Mouse (Mus musculus): ENCODE measurements around the gene Fzr1.

Fzr1 gene

DNA sequence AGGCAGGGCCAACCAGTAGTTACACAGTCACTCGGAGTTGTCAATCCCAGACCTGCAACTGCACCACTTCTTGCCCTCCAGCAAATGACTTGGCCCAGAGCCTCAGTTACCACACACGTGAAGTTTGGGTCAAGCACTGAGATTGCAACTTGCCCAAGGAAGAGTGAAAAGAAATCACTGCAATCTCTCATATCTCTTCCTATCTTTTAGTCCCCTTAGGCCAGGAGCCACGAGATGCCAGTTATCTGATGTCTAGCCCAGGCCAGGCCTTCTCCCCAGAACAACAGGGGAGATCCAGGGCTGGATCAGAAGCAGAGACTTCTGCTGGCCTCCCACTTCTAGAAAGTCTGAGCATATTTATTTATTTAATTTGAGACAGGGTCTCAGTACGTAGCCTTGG is 22.8 kb downstream of the Fzr1 start:
- H3K9me3 ChIP-seq (ENCODE audit: low read length) = no peaks in the 10 kb centered on the region
- TF ChIP-seq POU5F1 (IDR thresholded peaks at IDR 0.05; ENCODE audit: borderline replicate concordance, low read length) = no peak
- no peak for TF ChIP-seq NANOG (IDR thresholded peaks at IDR 0.05; ENCODE audit: borderline replicate concordance, low read length)
- TF ChIP-seq CTCF (conservative IDR thresholded peaks at IDR 0.05; ENCODE audit: low read length) = no peak
- peak overlapping the region; percentile 93; the same call in 1 of the 2 replicates for H3K4me3 ChIP-seq (replicated peaks; ENCODE audit: low read length)
- no peaks in the 10 kb centered on the region for H3K27me3 ChIP-seq (ENCODE audit: insufficient read depth, low read length)
- peaks cover 91% of the 10 kb centered on the region for H3K4me1 ChIP-seq (replicated peaks; ENCODE audit: low read depth, low read length)
- H3K36me3 ChIP-seq (ENCODE audit: insufficient read depth, low read length) = peaks cover 21% of the 10 kb centered on the region

GRCm38 (mm10) chr10:81354738-81355477 is 23.4 kb downstream of the Fzr1 start:
- H3K27me3 ChIP-seq (ENCODE audit: insufficient read depth, low read length) = no peaks in the 10 kb centered on the region
- peak overlapping the region; percentile 50 for H3K4me3 ChIP-seq (replicated peaks; ENCODE audit: low read length)
- H3K4me1 ChIP-seq (replicated peaks; ENCODE audit: low read depth, low read length) = peaks cover 85% of the 10 kb centered on the region
- H3K36me3 ChIP-seq (ENCODE audit: insufficient read depth, low read length) = peaks cover 15% of the 10 kb centered on the region
- TF ChIP-seq CTCF (conservative IDR thresholded peaks at IDR 0.05; ENCODE audit: low read length) (no peak), NANOG (IDR thresholded peaks at IDR 0.05; ENCODE audit: borderline replicate concordance, low read length) (no peak), POU5F1 (IDR thresholded peaks at IDR 0.05; ENCODE audit: borderline replicate concordance, low read length) (no peak)
- no peaks in the 10 kb centered on the region for H3K9me3 ChIP-seq (ENCODE audit: low read length)

DNA sequence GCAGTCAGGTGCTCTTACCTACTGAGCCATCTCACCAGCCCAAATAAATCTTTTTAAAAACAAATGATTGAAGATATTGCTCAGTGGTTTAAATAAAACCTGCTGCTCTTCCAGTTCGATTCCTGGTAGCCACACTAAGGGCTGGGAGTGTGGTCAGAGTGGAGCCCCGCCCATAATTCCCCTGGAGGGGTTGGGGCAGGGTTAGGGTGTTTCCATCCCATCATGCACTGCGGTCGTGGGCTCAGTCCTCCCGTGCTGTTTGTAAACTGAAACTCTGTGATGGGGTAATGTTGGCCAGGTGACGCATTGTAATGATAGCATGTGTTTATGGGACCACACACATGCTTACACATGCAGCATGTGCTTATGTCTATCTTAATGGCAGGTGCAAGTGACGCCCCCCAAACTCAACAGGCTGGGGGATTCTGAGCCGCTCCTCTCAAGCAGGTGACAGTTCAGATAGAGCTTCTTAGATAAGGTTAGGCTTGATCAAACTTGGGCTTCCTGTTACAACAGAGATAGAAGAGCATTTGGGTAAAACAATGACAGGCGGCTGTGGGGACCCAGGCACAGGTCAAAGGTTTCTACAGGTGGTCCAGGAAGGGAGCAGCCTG is 26.5 kb downstream of the Fzr1 start:
- H3K9me3 ChIP-seq (ENCODE audit: low read length) = no peaks in the 10 kb centered on the region
- H3K4me1 ChIP-seq (replicated peaks; ENCODE audit: low read depth, low read length) = peaks cover 90% of the 10 kb centered on the region
- no peaks in the 10 kb centered on the region for H3K27me3 ChIP-seq (ENCODE audit: insufficient read depth, low read length)
- TF ChIP-seq POU5F1 (IDR thresholded peaks at IDR 0.05; ENCODE audit: borderline replicate concordance, low read length) (no peak), CTCF (conservative IDR thresholded peaks at IDR 0.05; ENCODE audit: low read length) (no peak), NANOG (IDR thresholded peaks at IDR 0.05; ENCODE audit: borderline replicate concordance, low read length) (no peak)
- peak overlapping the region; percentile 97 for H3K4me3 ChIP-seq (replicated peaks; ENCODE audit: low read length)
- peaks cover 18% of the 10 kb centered on the region for H3K36me3 ChIP-seq (ENCODE audit: insufficient read depth, low read length)

GRCm38 (mm10) chr10:81350351-81351063 is 27.8 kb downstream of the Fzr1 start, which contains the start of gene Hmg20b:
Gene Hmg20b (minus strand): TSS chr10:81350480.
- H3K36me3 ChIP-seq (ENCODE audit: insufficient read depth, low read length) = peaks cover 24% of the 10 kb centered on the region
- peaks cover 3% of the 10 kb centered on the region for H3K27me3 ChIP-seq (ENCODE audit: insufficient read depth, low read length)
- H3K4me1 ChIP-seq (replicated peaks; ENCODE audit: low read depth, low read length) = peaks cover 88% of the 10 kb centered on the region
- peak within 1 kb of the TSS; percentile 97 for H3K4me3 ChIP-seq (replicated peaks; ENCODE audit: low read length)
- no peaks in the 10 kb centered on the region for H3K9me3 ChIP-seq (ENCODE audit: low read length)
- TF ChIP-seq POU5F1 (IDR thresholded peaks at IDR 0.05; ENCODE audit: borderline replicate concordance, low read length) = no peak
- peak; percentile 90 for TF ChIP-seq CTCF (conservative IDR thresholded peaks at IDR 0.05; ENCODE audit: low read length)

DNA sequence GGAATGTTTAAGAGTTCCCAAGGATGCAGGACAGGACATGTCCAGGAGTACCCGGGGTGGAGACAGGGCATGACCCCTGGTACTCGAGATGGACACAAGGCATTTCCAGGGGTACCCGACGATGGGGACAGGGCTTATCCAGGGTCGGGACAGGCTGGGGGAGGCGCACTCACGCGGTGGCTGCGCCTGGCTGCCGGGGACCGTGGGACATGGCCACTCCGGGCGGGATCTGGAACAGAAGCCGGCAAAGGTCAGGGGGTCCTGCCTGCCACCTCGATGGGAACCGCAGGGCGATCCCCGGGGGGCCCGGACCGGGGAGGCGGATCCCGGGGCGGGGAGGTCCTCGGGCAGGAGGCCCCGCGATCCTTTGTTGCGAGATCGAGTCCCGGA is 28.4 kb downstream of the Fzr1 start:
- no peaks in the 10 kb centered on the region for H3K9me3 ChIP-seq (ENCODE audit: low read length)
- TF ChIP-seq CTCF (conservative IDR thresholded peaks at IDR 0.05; ENCODE audit: low read length) (no peak), NANOG (IDR thresholded peaks at IDR 0.05; ENCODE audit: borderline replicate concordance, low read length) (no peak), POU5F1 (IDR thresholded peaks at IDR 0.05; ENCODE audit: borderline replicate concordance, low read length) (no peak)
- H3K4me3 ChIP-seq (replicated peaks; ENCODE audit: low read length) = peak overlapping the region; percentile 97
- peaks cover 29% of the 10 kb centered on the region for H3K36me3 ChIP-seq (ENCODE audit: insufficient read depth, low read length)
- H3K4me1 ChIP-seq (replicated peaks; ENCODE audit: low read depth, low read length) = peaks cover 89% of the 10 kb centered on the region
- H3K27me3 ChIP-seq (ENCODE audit: insufficient read depth, low read length) = peaks cover 7% of the 10 kb centered on the region

DNA sequence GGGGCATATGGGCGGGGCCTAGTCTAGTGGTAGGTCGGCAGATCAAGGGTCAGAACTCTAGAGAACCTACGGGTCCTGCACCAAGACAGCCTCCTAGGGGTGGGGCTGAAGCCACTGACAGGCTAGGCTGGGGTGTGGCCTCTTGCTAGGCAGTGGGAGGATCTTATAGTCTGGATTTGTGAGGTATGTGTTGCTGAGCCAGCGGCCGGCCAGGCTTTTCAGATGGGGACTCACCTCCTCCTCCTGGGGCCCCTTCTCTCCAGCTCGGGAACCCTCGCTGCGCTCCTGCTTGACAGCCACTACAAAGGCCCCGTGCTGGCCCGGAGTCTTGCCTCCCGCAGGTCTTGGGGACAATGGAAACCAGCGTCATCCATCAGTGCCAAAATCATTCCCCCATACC is 29.2 kb downstream of the Fzr1 start:
- Histone ChIP-seq H3K27me3 (ENCODE audit: insufficient read depth, low read length) (peaks cover 14% of the 10 kb centered on the region), H3K9me3 (ENCODE audit: low read length) (no peaks in the 10 kb centered on the region), H3K36me3 (ENCODE audit: insufficient read depth, low read length) (peaks cover 29% of the 10 kb centered on the region), H3K4me3 (replicated peaks; ENCODE audit: low read length) (peak overlapping the region; percentile 97), H3K4me1 (replicated peaks; ENCODE audit: low read depth, low read length) (peaks cover 85% of the 10 kb centered on the region)
- TF ChIP-seq CTCF (conservative IDR thresholded peaks at IDR 0.05; ENCODE audit: low read length) (no peak; the same call in 1 of the 2 replicates), POU5F1 (IDR thresholded peaks at IDR 0.05; ENCODE audit: borderline replicate concordance, low read length) (no peak), NANOG (IDR thresholded peaks at IDR 0.05; ENCODE audit: borderline replicate concordance, low read length) (no peak)

DNA sequence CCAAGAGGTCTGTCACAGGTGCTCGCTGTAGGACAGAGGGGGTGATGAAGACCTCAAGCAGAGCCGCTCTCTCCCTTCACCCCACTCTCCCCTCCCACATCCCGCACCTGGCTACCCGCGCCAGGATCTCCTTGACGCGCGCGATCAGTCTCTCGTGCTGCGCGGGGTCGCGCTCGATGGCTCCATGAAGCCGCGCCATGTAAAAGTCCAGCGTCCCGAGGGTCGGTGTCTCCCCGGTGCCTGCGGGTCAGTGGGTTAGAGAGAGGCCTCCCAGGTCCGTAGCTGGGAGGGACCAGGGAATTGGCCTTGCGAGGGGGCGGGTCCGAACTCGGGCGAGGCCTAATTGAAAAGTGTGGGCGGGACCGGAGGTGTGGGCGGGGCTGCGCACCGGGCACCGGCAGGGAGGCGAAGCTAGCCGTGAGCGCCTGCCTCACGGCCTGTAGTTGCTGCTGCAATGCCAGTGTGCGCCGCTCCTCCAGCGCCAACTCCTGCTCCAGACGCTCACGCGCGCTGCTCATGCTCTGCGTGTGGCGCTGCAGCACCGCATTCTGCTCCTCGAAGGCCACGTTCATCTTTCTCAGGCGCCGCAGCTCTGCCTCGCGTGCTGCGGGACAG is 31.8 kb downstream of the Fzr1 start:
- peak overlapping the region; percentile 76 for H3K4me3 ChIP-seq (replicated peaks; ENCODE audit: low read length)
- peaks cover 78% of the 10 kb centered on the region for H3K4me1 ChIP-seq (replicated peaks; ENCODE audit: low read depth, low read length)
- TF ChIP-seq POU5F1 (IDR thresholded peaks at IDR 0.05; ENCODE audit: borderline replicate concordance, low read length) = no peak
- no peak for TF ChIP-seq NANOG (IDR thresholded peaks at IDR 0.05; ENCODE audit: borderline replicate concordance, low read length)
- no peak for TF ChIP-seq CTCF (conservative IDR thresholded peaks at IDR 0.05; ENCODE audit: low read length)
- H3K9me3 ChIP-seq (ENCODE audit: low read length) = no peaks in the 10 kb centered on the region
- peaks cover 29% of the 10 kb centered on the region for H3K36me3 ChIP-seq (ENCODE audit: insufficient read depth, low read length)
- H3K27me3 ChIP-seq (ENCODE audit: insufficient read depth, low read length) = peaks cover 37% of the 10 kb centered on the region

DNA sequence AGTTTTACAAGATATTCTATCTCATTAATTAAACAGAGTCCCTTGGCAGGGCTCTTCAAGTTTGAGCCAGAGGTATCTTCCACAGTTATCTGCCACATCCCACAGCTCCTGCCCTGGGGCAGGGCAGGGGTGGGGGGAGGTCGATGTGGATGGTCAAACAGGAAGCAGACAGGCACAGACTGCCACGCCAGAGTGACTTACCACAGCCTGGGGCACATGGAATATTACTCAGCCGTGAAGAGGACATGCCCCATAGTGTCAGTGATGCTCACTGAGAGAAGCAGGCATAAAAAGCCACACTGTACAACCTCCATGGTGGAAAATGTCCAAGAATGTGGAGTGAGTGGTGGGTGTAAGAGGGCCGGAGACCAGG is 33.2 kb downstream of the Fzr1 start:
- Histone ChIP-seq H3K9me3 (ENCODE audit: low read length) (no peaks in the 10 kb centered on the region), H3K27me3 (ENCODE audit: insufficient read depth, low read length) (peaks cover 37% of the 10 kb centered on the region), H3K36me3 (ENCODE audit: insufficient read depth, low read length) (peaks cover 29% of the 10 kb centered on the region), H3K4me3 (replicated peaks; ENCODE audit: low read length) (no peak overlapping the region), H3K4me1 (replicated peaks; ENCODE audit: low read depth, low read length) (peaks cover 84% of the 10 kb centered on the region)
- TF ChIP-seq CTCF (conservative IDR thresholded peaks at IDR 0.05; ENCODE audit: low read length) (no peak), POU5F1 (IDR thresholded peaks at IDR 0.05; ENCODE audit: borderline replicate concordance, low read length) (no peak), NANOG (IDR thresholded peaks at IDR 0.05; ENCODE audit: borderline replicate concordance, low read length) (no peak)
